Mouse (Mus musculus) heart, postnatal 36 days (tissue): ENCODE data around the gene Vmn1r200. TPM values are rescaled to one million over a fixed set of nuclear protein-coding genes. Genes with fewer than 3 reads are reported as not detected.
"Not testable (repeated sequence)": the region's sequence is repeated elsewhere in the genome, so short reads cannot be mapped to it uniquely, and the experiment has no call there.

Experiments used
- DNase-seq, 2 experiments: peaks; one replicate each; pipeline ENCODE4 v3.0.0; 2021 to 2022
- intact Hi-C: fragments of 180-260 bp; cut with DNase I; formaldehyde crosslinking; loops from one replicate; pipeline ENCODE4 v1.15.1; 2025
- total RNA-seq, 2 experiments: library from RNA; stranded (reverse); gene quantifications; 2 replicates each; pipeline ENCODE4 v1.2.3; 2021

Gene Vmn1r200
- not detected for total RNA-seq

- intact Hi-C loops: no loop called here
These were observed at the start of gene Vmn1r200 for GRCm38 (mm10) chr13:22390073-22390472. TSS of gene Vmn1r200 (plus strand) at chr13:22390373.

GRCm38 (mm10) chr13:22350064-22350463 is 40.1 kb upstream of the Vmn1r200 start, which contains the start of gene Vmn1r198:
TSS of gene Vmn1r198 (plus strand) at chr13:22350364.
- intact Hi-C loops: no loop called here
- no peak for DNase-seq

More at GRCm38 (mm10) chr13:22390073-22390472, at the start of gene Vmn1r200:
- DNase-seq: no peak

- intact Hi-C loops: no loop called here
- no peak for DNase-seq
These were observed 39.4 kb upstream of the Vmn1r200 start for GRCm38 (mm10) chr13:22350813-22351212.

- intact Hi-C loops: no loop called here
- no peak for DNase-seq
These were observed 10.7 kb upstream of the Vmn1r200 start, which contains the start of gene Vmn1r199 for GRCm38 (mm10) chr13:22379518-22379917. TSS of gene Vmn1r199 (plus strand) at chr13:22379818.

GRCm38 (mm10) chr13:22381128-22381527 is 9.0 kb upstream of the Vmn1r200 start:
- DNase-seq, intact Hi-C loops: not testable (repeated sequence)

GRCm38 (mm10) chr13:22383401-22383800 is 6.8 kb upstream of the Vmn1r200 start:
- no peak for DNase-seq
- intact Hi-C loops: no loop called here

- intact Hi-C loops: no loop called here
- no peak for DNase-seq
These were observed 3.1 kb upstream of the Vmn1r200 start for GRCm38 (mm10) chr13:22387050-22387449.

GRCm38 (mm10) chr13:22402978-22403377 is 12.8 kb downstream of the Vmn1r200 start:
- DNase-seq: no peak

More at GRCm38 (mm10) chr13:22402978-22403377, 12.8 kb downstream of the Vmn1r200 start:
- intact Hi-C loops: no loop called here

Other genes starting within 250 kb of the Vmn1r200 start
- not detected for gene Vmn1r191, start 206.4 kb upstream of the Vmn1r200 start, total RNA-seq
- gene Vmn1r192, start 199.2 kb upstream of the Vmn1r200 start, total RNA-seq: not detected
- gene Vmn1r193, start 167.2 kb upstream of the Vmn1r200 start, total RNA-seq: not detected
- gene Vmn1r194, start 146.2 kb upstream of the Vmn1r200 start, total RNA-seq: not detected
- gene Vmn1r195, start 119.9 kb upstream of the Vmn1r200 start, total RNA-seq: not detected
- gene Vmn1r196, start 100.5 kb upstream of the Vmn1r200 start, total RNA-seq: not detected
- not detected for gene Vmn1r197, start 65.8 kb upstream of the Vmn1r200 start, total RNA-seq
- gene Vmn1r198, start 40.0 kb upstream of the Vmn1r200 start, total RNA-seq: not detected
- gene Vmn1r199, start 10.6 kb upstream of the Vmn1r200 start, total RNA-seq: not detected
- gene Vmn1r201, start 81.5 kb downstream of the Vmn1r200 start, total RNA-seq: not detected
- gene Vmn1r202, start 115.0 kb downstream of the Vmn1r200 start, total RNA-seq: not detected
- gene Vmn1r203, start 127.7 kb downstream of the Vmn1r200 start, total RNA-seq: not detected
- not detected for gene Vmn1r204, start 162.8 kb downstream of the Vmn1r200 start, total RNA-seq
- not detected for gene Vmn1r205, start 202.6 kb downstream of the Vmn1r200 start, total RNA-seq
- not detected for gene Vmn1r206, start 233.9 kb downstream of the Vmn1r200 start, total RNA-seq